Mouse (Mus musculus) MEL (cell line): Measurements from ENCODE around the gene Pomt1. TPM values are rescaled to one million over a fixed set of nuclear protein-coding genes. Genes with fewer than 3 reads are reported as not detected.

ENCODE experiments used
- DNase-seq: peaks from one replicate; pipeline ENCODE4 v3.0.0; 2011; ENCODE audit warnings: low read depth, low spot score
- H3K27ac ChIP-seq: 2 replicates; pipeline ENCODE4 v1.5.1; 2012; ENCODE audit warnings: low read depth, mild to moderate bottlenecking, control low read depth, low read length, moderate library complexity; ENCODE audit not compliant: control insufficient read depth
- H3K27me3 ChIP-seq, 2 experiments: fragments of 150-350 bp in 1 of 2; sonication (generic) in 1 of 2; 2 replicates each; pipeline ENCODE4 v1.6.1; 2012; ENCODE audit warnings: low read length in 2 of 2, mild to moderate bottlenecking in 2 of 2, improper control_type of control experiment in 1 of 2, moderate library complexity in 1 of 2; ENCODE audit not compliant: insufficient read depth in 2 of 2, control insufficient read depth in 1 of 2
- H3K36me3 ChIP-seq, 2 experiments: 2 replicates each; pipeline ENCODE4 v1.6.1; 2012 to 2014; ENCODE audit warnings: low read length in 2 of 2, improper control_type of control experiment in 1 of 2, inconsistent platforms in 1 of 2, mild to moderate bottlenecking in 1 of 2; ENCODE audit not compliant: insufficient read depth in 2 of 2, control insufficient read depth in 1 of 2
- H3K4me1 ChIP-seq, 2 experiments: fragments of 150-350 bp in 1 of 2; sonication (generic) in 1 of 2; 2 replicates each; pipeline ENCODE4 v1.6.1; 2012; ENCODE audit warnings: low read length in 2 of 2, improper control_type of control experiment in 1 of 2, mild to moderate bottlenecking in 1 of 2; ENCODE audit not compliant: insufficient read depth in 2 of 2, control insufficient read depth in 1 of 2
- H3K4me3 ChIP-seq, 2 experiments: fragments of 150-350 bp in 1 of 2; sonication (generic) in 1 of 2; 2 replicates each; pipeline ENCODE4 v1.5.1; 2012; ENCODE audit warnings: low read depth in 2 of 2, low read length in 2 of 2, mild to moderate bottlenecking in 2 of 2, moderate library complexity in 2 of 2, control low read depth in 1 of 2, improper control_type of control experiment in 1 of 2; ENCODE audit not compliant: control insufficient read depth in 1 of 2, insufficient read depth in 1 of 2
- H3K79me2 ChIP-seq: 2 replicates; pipeline ENCODE4 v1.6.1; 2012; ENCODE audit warnings: mild to moderate bottlenecking, low read length, moderate library complexity; ENCODE audit not compliant: control insufficient read depth, poor library complexity, insufficient read depth
- H3K9ac ChIP-seq: 2 replicates; pipeline ENCODE4 v1.6.1; 2012; ENCODE audit warnings: low read depth, mild to moderate bottlenecking, control low read depth, low read length, moderate library complexity; ENCODE audit not compliant: control insufficient read depth, poor library complexity, severe bottlenecking
- H3K9me3 ChIP-seq: fragments of 150-350 bp; sonication (generic); replicated peaks from 2 replicates; pipeline ENCODE4 v1.6.1; 2012; ENCODE audit warnings: mild to moderate bottlenecking, low read length, improper control_type of control experiment, moderate library complexity; ENCODE audit not compliant: insufficient read depth
- BHLHE40 ChIP-seq: IDR thresholded peaks from 2 replicates; pipeline ENCODE4 v1.6.1; 2012; ENCODE audit warnings: low read depth, mild to moderate bottlenecking, inconsistent platforms, low read length, improper control_type of control experiment, borderline replicate concordance
- CHD1 ChIP-seq: IDR thresholded peaks from 2 replicates; pipeline ENCODE4 v1.6.1; 2012; ENCODE audit warnings: low read depth, mild to moderate bottlenecking, inconsistent platforms, low read length, improper control_type of control experiment
- CHD2 ChIP-seq: IDR thresholded peaks from 2 replicates; pipeline ENCODE4 v1.6.1; 2011; ENCODE audit warnings: low read length, improper control_type of control experiment
- ELF1 ChIP-seq: IDR thresholded peaks from 2 replicates; pipeline ENCODE4 v1.6.1; 2014; ENCODE audit warnings: low read depth, mild to moderate bottlenecking, inconsistent platforms, low read length, improper control_type of control experiment, moderate library complexity
- ETS1 ChIP-seq: IDR thresholded peaks from 2 replicates; pipeline ENCODE4 v1.6.1; 2012; ENCODE audit warnings: low read depth, mild to moderate bottlenecking, inconsistent platforms, low read length, improper control_type of control experiment, moderate library complexity
- GABPA ChIP-seq: IDR thresholded peaks from 2 replicates; pipeline ENCODE4 v1.6.1; 2012; ENCODE audit warnings: low read depth, mild to moderate bottlenecking, inconsistent platforms, low read length, improper control_type of control experiment, moderate library complexity
- GATA1 ChIP-seq: IDR thresholded peaks from 2 replicates; pipeline ENCODE4 v1.6.1; 2011; ENCODE audit warnings: low read depth, low read length, improper control_type of control experiment
- HCFC1 ChIP-seq: IDR thresholded peaks from 2 replicates; pipeline ENCODE4 v1.6.1; 2012; ENCODE audit warnings: low read depth, mild to moderate bottlenecking, inconsistent platforms, low read length, improper control_type of control experiment, moderate library complexity
- MAX ChIP-seq: IDR thresholded peaks from 2 replicates; pipeline ENCODE4 v1.6.1; 2011; ENCODE audit warnings: low read length, improper control_type of control experiment
- MXI1 ChIP-seq: IDR thresholded peaks from 2 replicates; pipeline ENCODE4 v1.6.1; 2011; ENCODE audit warnings: mild to moderate bottlenecking, low read depth, low read length, improper control_type of control experiment
- MYB ChIP-seq: IDR thresholded peaks from 2 replicates; pipeline ENCODE4 v1.6.1; 2011; ENCODE audit warnings: mild to moderate bottlenecking, low read depth, low read length, improper control_type of control experiment
- NRF1 ChIP-seq: IDR thresholded peaks from 2 replicates; pipeline ENCODE4 v1.6.1; 2014; ENCODE audit warnings: low read depth, mild to moderate bottlenecking, inconsistent platforms, low read length, improper control_type of control experiment, moderate library complexity; ENCODE audit not compliant: poor library complexity, insufficient read depth, severe bottlenecking
- POLR2AphosphoS5 ChIP-seq: IDR thresholded peaks from 2 replicates; pipeline ENCODE4 v1.6.1; 2012; ENCODE audit warnings: low read depth, borderline replicate concordance, mild to moderate bottlenecking, inconsistent platforms, low read length, moderate library complexity, mixed read lengths
- SIN3A ChIP-seq: IDR thresholded peaks from 2 replicates; pipeline ENCODE4 v1.6.1; 2012; ENCODE audit warnings: low read length, improper control_type of control experiment, inconsistent platforms
- TBP ChIP-seq: IDR thresholded peaks from 2 replicates; pipeline ENCODE4 v1.8.0; 2011; ENCODE audit warnings: low read depth, low read length, improper control_type of control experiment
- USF1 ChIP-seq: IDR thresholded peaks from 2 replicates; pipeline ENCODE4 v1.6.1; 2014; ENCODE audit warnings: low read depth, mild to moderate bottlenecking, inconsistent platforms, low read length, improper control_type of control experiment, moderate library complexity
- ZC3H11A ChIP-seq: IDR thresholded peaks from 2 replicates; pipeline ENCODE4 v1.6.1; 2012; ENCODE audit warnings: low read depth, mild to moderate bottlenecking, inconsistent platforms, low read length, improper control_type of control experiment
- ZMIZ1 ChIP-seq: IDR thresholded peaks from 2 replicates; pipeline ENCODE4 v1.6.1; 2012; ENCODE audit warnings: low read depth, mild to moderate bottlenecking, inconsistent platforms, low read length, improper control_type of control experiment, moderate library complexity
- polyA plus RNA-seq, 2 experiments: library from polyadenylated mRNA; stranded (reverse) in 1 of 2; unstranded in 1 of 2; fragments of >175 nt in 1 of 2; fragments of >200 nt in 1 of 2; gene quantifications; 2 replicates each; pipeline versions ENCODE4 v1.2.1 to v1.2.4; 2012; ENCODE audit warnings: low replicate concordance in 2 of 2, low read depth in 1 of 2; ENCODE audit not compliant: insufficient read length in 2 of 2, insufficient read depth in 1 of 2, missing spikeins in 1 of 2
- total RNA-seq: library from RNA; depleted of rRNA; stranded (reverse); fragments of 300-350 nt; gene quantifications from 2 replicates; pipeline ENCODE4 v1.2.3, GENCODE M21; 2012

The Pomt1 gene
- total and polyA plus RNA-seq, 3 experiments, result 34.2 to 42.8 TPM; not detected in 1

DNA sequence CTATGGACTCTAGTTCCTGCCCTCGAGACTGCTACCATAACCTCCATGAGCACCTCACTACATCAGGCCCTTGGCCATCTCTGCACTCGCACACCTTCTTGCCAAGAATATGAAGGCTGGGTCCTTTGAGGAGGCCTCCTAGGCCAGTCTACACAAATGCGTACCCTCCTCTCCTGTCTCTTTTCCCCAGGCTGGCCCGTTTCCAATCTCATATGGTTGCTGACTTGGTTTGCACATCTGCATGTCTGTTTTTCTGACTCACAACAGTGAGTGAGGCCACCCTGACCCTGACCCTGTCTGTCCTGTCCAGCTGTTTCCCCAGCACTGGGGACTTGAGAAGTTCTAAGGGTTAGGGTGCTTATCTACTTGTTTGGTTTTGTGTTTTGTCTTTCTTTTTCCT is 10.4 kb downstream of the Pomt1 start:
- H3K4me1 ChIP-seq, result no peaks in the 10 kb centered on the region; a peak in 1 of 4 replicates
- DNase-seq, result no peak
- H3K79me2 ChIP-seq, result no peaks in the 10 kb centered on the region
- peaks cover 0 to 8% of the 10 kb centered on the region in 2 experiments; a peak in 2 of 4 replicates for H3K36me3 ChIP-seq
- H3K9ac ChIP-seq, result no peak overlapping the region
- H3K27me3 ChIP-seq, result no peaks in the 10 kb centered on the region
- no peak overlapping the region for H3K4me3 ChIP-seq
- no peak overlapping the region for H3K27ac ChIP-seq
- H3K9me3 ChIP-seq, result no peaks in the 10 kb centered on the region
- no peak for TF ChIP-seq MAX
- TF ChIP-seq ZMIZ1, result no peak
- TF ChIP-seq BHLHE40, result no peak
- TF ChIP-seq HCFC1, result no peak
- no peak for TF ChIP-seq USF1
- no peak for TF ChIP-seq MXI1

DNA sequence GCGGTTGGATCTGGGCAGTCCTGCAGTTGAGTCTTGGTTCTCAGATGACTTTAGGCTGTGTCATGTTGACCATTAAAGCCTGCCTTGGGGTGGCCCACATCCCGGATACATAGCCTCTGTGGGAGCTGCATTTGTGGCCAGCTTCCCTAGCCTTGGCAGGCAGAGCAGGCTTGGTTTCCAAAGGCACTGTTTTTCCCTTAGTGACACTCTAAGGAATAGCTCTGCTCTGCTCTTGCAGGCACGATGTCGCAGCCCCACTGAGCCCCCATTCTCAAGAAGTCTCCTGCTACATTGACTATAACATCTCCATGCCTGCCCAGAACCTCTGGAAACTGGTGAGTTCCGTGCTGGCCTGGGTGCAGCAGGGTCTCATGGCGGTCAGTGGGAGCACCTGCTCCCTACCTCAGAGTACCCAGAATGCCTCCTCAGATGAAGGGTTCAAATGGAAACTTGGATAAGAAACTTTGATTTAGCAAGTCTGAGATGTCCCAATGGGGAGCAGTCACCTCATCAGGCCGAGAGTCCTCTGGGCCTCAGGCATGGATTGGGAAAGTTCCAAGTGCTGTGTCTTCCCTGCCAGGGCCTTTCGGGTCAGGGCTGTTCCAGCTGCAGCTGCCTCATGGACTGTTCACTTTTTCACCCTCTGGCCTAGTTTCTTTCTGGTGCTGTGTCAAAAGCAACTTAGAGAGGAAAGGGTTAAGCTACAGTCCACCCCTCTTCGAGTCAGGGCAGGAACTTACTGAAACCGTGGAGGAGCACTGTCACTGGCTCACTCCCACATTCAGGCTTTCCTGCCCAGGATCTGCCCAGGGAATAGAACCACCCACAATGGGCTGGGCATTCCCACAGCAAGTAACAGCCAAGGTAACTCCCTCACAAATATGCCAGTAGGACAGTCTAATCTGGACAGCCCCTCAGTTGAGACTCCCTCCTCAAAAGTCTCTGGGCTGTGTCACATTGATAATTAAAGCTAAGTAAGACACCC is 12.3 kb downstream of the Pomt1 start:
- Histone ChIP-seq H3K9me3 (no peaks in the 10 kb centered on the region), H3K79me2 (no peaks in the 10 kb centered on the region), H3K36me3 (peaks cover 0 to 6% of the 10 kb centered on the region in 2 experiments; a peak in 2 of 4 replicates), H3K4me3 (no peak overlapping the region), H3K27me3 (no peaks in the 10 kb centered on the region), H3K27ac (no peak overlapping the region), H3K4me1 (no peaks in the 10 kb centered on the region; a peak in 1 of 4 replicates), H3K9ac (no peak overlapping the region)
- TF ChIP-seq TBP, result no peak
- TF ChIP-seq ELF1, result no peak
- TF ChIP-seq GATA1, result no peak
- TF ChIP-seq, all 39 proteins: peak for 0
- DNase-seq, result no peak

DNA sequence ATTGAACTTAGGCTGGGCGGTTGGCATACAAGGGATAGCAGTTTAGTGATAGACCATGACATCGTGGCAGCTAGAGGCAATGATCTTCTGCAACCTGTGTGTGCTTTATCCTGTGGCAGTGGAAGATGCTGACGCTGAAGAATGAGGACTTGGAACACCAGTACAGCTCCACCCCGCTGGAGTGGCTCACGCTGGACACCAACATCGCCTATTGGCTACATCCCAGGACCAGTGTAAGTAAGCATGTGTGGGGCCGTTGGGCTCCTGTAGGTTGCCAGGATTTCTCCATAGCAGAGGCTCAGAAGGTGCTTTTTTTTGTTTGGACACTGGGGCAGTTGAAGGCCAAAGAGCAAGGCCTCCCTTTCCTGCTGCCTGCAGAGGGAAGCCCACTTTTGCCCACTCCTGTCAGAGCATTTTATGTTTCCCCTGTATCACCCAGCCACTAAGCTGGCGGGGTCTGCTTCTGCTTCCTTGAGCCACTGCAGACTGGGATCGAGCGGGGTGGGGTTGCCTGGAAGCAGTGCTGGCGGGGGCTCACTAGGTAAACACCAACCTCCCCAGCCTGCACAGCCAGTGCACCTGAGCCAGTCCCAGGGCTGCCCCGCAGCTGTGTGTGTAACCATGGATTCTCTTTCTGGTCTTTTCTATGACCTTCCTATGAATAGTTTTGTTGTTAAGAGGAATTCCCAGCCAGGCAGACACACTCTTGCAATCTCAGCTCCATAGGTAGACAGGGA is 15.6 kb downstream of the Pomt1 start:
- Histone ChIP-seq H3K9ac (no peak overlapping the region), H3K36me3 (peaks cover 0 to 6% of the 10 kb centered on the region in 2 experiments; a peak in 2 of 4 replicates), H3K9me3 (no peaks in the 10 kb centered on the region), H3K79me2 (no peaks in the 10 kb centered on the region), H3K27me3 (no peaks in the 10 kb centered on the region), H3K4me1 (no peaks in the 10 kb centered on the region; a peak in 1 of 4 replicates), H3K4me3 (no peak overlapping the region), H3K27ac (no peak overlapping the region)
- no peak for DNase-seq
- TF ChIP-seq BHLHE40 (no peak), USF1 (no peak), NRF1 (no peak), GABPA (no peak), MYB (no peak), ZC3H11A (no peak), POLR2AphosphoS5 (no peak), HCFC1 (no peak), SIN3A (no peak), ELF1 (no peak), ZMIZ1 (no peak), ETS1 (no peak), CHD2 (no peak), GATA1 (no peak), CHD1 (no peak)
